Mouse (Mus musculus): ENCODE data around the gene Kcnk13.

GRCm38 (mm10) chr12:99932245-99932644 is 32.1 kb upstream of the Kcnk13 start:
- TF ChIP-seq CTCF (IDR thresholded peaks at IDR 0.05; ENCODE audit: insufficient read depth, low read length) (no peak), POLR2A (IDR thresholded peaks at IDR 0.05; ENCODE audit: borderline replicate concordance, extremely low read depth, low read depth, low read length) (no peak)
